In the genomic region with DNA sequence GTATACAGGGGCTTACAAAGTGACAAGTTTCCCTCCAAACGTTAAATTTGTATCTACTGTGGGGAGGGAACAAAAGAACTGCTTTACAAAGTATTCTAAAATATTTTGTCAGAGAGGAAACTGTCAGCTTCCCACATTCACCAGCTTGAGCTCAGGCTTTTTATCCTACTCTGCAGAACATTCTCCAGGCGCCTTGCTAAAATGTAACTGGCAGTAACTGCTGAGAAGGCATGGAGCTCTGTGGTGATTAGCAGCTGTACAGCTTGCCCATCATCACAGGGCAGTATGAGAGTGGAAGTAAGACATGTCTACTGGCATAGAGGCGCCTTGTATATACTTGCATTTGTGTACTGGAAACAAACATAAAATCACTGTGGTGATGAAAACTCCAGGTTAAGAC, we compare ENCODE assay signal across 13 mouse cellular contexts.
A peak's percentile ranks its signal among the peaks of the same experiment; 100 is the strongest.
DNase-seq lines count a peak whose midpoint lies in the region; ATAC-seq and TF ChIP-seq lines count a peak whose summit lies in the region.
"Had no signal": no experiment of that assay in that cellular context is flagged by ENCODE, and none has a peak within 500 bp of the region (broad histone marks: within the 10 kb centered on the region; RNA-seq: fewer than 3 reads in every experiment).

No protein-coding gene starts in this region.

- 19% methylated on average over 3 of the region's 3 CpGs for WGBS in heart, embryonic 15.5 days
- 57% methylated on average over 3 of the region's 3 CpGs for WGBS in liver, adult 2 months
- 49% methylated on average over 3 of the region's 3 CpGs for WGBS in liver, embryonic 11.5 days

- no peaks in the 10 kb centered on the region for H3K9me3 ChIP-seq in heart, embryonic 15.5 days (replicated peaks)
- no peaks in the 10 kb centered on the region for H3K9me3 ChIP-seq in liver, embryonic 11.5 days (ENCODE audit: control insufficient read depth, low read length)
- H3K9me3 ChIP-seq: embryonic facial prominence, embryonic 13.5 days; forebrain, embryonic 10.5 days; liver, embryonic 15.5 days had no signal

- H3K4me2 ChIP-seq in heart, embryonic 15.5 days = no peak overlapping the region
- no peak overlapping the region for H3K4me2 ChIP-seq in liver, embryonic 11.5 days
- H3K4me2 ChIP-seq: embryonic facial prominence, embryonic 13.5 days; liver, embryonic 15.5 days had no signal

- H3K27ac ChIP-seq in heart, embryonic 15.5 days = 0 out of 2 replicates have a peak overlapping the region, but pooled peaks have one; percentile 7
- peak overlapping the region; percentile 56; the same call in 1 of the 2 replicates for H3K27ac ChIP-seq in liver, adult 2 months (replicated peaks; ENCODE audit: insufficient read depth, low read depth, low read length)
- no peak overlapping the region for H3K27ac ChIP-seq in liver, embryonic 11.5 days (ENCODE audit: low read depth, low read length)
- H3K27ac ChIP-seq: embryonic facial prominence, embryonic 13.5 days; forebrain, embryonic 10.5 days; liver, embryonic 15.5 days had no signal

- TF ChIP-seq CTCF in liver, adult 2 months (IDR thresholded peaks at IDR 0.05; ENCODE audit: low read depth, low read length) = no peak

- H3K4me3 ChIP-seq in heart, embryonic 15.5 days = no peak overlapping the region
- no peak overlapping the region for H3K4me3 ChIP-seq in liver, adult 2 months (ENCODE audit: insufficient read depth, low read depth, low read length)
- no peak overlapping the region for H3K4me3 ChIP-seq in liver, embryonic 11.5 days (ENCODE audit: low read depth, low read length)
- H3K4me3 ChIP-seq: embryonic facial prominence, embryonic 13.5 days; forebrain, embryonic 10.5 days; liver, embryonic 15.5 days had no signal

- H3K4me1 ChIP-seq in heart, embryonic 15.5 days (replicated peaks) = peaks cover 28% of the 10 kb centered on the region
- no peaks in the 10 kb centered on the region; the same call in 1 of the 2 replicates for H3K4me1 ChIP-seq in liver, adult 2 months (ENCODE audit: control insufficient read depth, insufficient read depth, low read length)
- H3K4me1 ChIP-seq in liver, embryonic 11.5 days (replicated peaks; ENCODE audit: control insufficient read depth, insufficient read depth, low read length) = peaks cover 8% of the 10 kb centered on the region; the same call in 1 of the 2 replicates

- H3K27me3 ChIP-seq in heart, embryonic 15.5 days = no peaks in the 10 kb centered on the region
- no peaks in the 10 kb centered on the region for H3K27me3 ChIP-seq in liver, adult 2 months (ENCODE audit: control insufficient read depth, insufficient read depth, low read length)
- no peaks in the 10 kb centered on the region for H3K27me3 ChIP-seq in liver, embryonic 11.5 days (replicated peaks; ENCODE audit: control insufficient read depth, insufficient read depth, low read length)
- H3K27me3 ChIP-seq: liver, embryonic 15.5 days had no signal

- no peaks in the 10 kb centered on the region for H3K79me2 ChIP-seq in liver, adult 2 months (ENCODE audit: control insufficient read depth, insufficient read depth, low read length)

- no peak for ATAC-seq in heart, embryonic 15.5 days (replicated peaks; ENCODE audit: insufficient number of reproducible peaks, insufficient read depth, low FRiP score, low read depth)
- no peak for ATAC-seq in liver, embryonic 11.5 days (replicated peaks; ENCODE audit: low FRiP score)

- H3K9ac ChIP-seq in heart, embryonic 15.5 days = no peak overlapping the region
- H3K9ac ChIP-seq in liver, adult 2 months (ENCODE audit: low read depth, low read length) = no peak overlapping the region
- no peak overlapping the region for H3K9ac ChIP-seq in liver, embryonic 11.5 days (ENCODE audit: low read depth, low read length)
- H3K9ac ChIP-seq: embryonic facial prominence, embryonic 13.5 days; liver, embryonic 15.5 days had no signal

- DNase-seq in embryo, embryonic 10.5 days (ENCODE audit: low spot score) = peak; percentile 18
- DNase-seq in embryo, embryonic 9.5 days (ENCODE audit: extremely low spot score) = no peak
- DNase-seq in heart, adult 18-20 months = no peak
- DNase-seq in liver, adult 2 months (ENCODE audit: extremely low read depth, low read depth, low spot score) = no peak
- DNase-seq in liver, embryonic 11.5 days (ENCODE audit: low spot score) = no peak
- DNase-seq in testis, postnatal 14 days (ENCODE audit: low spot score) = peak; percentile 62
- no peak for DNase-seq in testis, postnatal 10 days (ENCODE audit: low spot score)
- DNase-seq: adrenal gland, postnatal 25 days; thymus, postnatal 4 days had no signal

- no peaks in the 10 kb centered on the region for H3K36me3 ChIP-seq in heart, embryonic 15.5 days
- no peaks in the 10 kb centered on the region for H3K36me3 ChIP-seq in liver, adult 2 months (ENCODE audit: control insufficient read depth, insufficient read depth, low read length)
- H3K36me3 ChIP-seq in liver, embryonic 11.5 days (ENCODE audit: control insufficient read depth, insufficient read depth, low read length) = no peaks in the 10 kb centered on the region
- H3K36me3 ChIP-seq: embryonic facial prominence, embryonic 13.5 days; forebrain, embryonic 10.5 days; liver, embryonic 15.5 days had no signal

- TF ChIP-seq POLR2A in liver, adult 2 months (IDR thresholded peaks at IDR 0.05; ENCODE audit: extremely low read depth, insufficient read depth, low read length) = no peak

Comparison
In these comparisons a context has a peak if more than half of its experiments do, and no peak if none do; other contexts are left out.
1. DNase-seq: peak in embryo, embryonic 10.5 days (single experiment) and testis, postnatal 14 days (single experiment); none in embryo, embryonic 9.5 days (single experiment), heart, adult 18-20 months (0 of 2), liver, adult 2 months (single experiment), liver, embryonic 11.5 days (single experiment) and testis, postnatal 10 days (single experiment).